Comparison of ENCODE assay signal across 25 mouse cellular contexts in the genomic region with DNA sequence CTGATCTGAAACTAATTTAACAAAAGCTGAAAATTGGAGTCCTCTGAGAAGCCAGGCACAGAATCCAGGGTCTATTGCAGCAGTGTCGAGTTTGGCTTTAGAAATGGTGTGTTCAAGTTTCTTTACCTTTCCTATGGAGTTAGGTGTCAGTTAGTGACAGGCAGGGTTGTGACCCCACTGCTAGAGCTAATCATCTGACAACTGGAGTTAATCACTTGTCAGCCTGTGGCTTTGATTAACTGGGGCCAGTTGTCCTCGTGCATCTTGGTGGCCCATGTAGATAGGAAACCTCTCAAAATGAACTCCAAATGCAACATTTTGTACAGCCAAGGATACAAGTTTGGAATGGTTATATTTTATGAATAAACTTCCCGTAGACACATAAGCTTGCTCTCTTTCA. TPM values are rescaled to one million over a fixed set of nuclear protein-coding genes. Genes with fewer than 3 reads are reported as not detected.
A peak's percentile ranks its signal among the peaks of the same experiment; 100 is the strongest.
DNase-seq lines count a peak whose midpoint lies in the region; ATAC-seq and TF ChIP-seq lines count a peak whose summit lies in the region.
"Had no signal": no experiment of that assay in that cellular context is flagged by ENCODE, and none has a peak within 500 bp of the region (broad histone marks: within the 10 kb centered on the region; RNA-seq: fewer than 3 reads in every experiment).

No protein-coding gene starts in this region.

- no peak overlapping the region for H3K4me3 ChIP-seq in heart, adult 2 months
- no peak overlapping the region for H3K4me3 ChIP-seq in heart, embryonic 12.5 days
- no peak overlapping the region for H3K4me3 ChIP-seq in embryonic facial prominence, embryonic 10.5 days
- no peak overlapping the region for H3K4me3 ChIP-seq in limb, embryonic 12.5 days (replicated peaks)
- H3K4me3 ChIP-seq: embryonic facial prominence, embryonic 12.5 days; forebrain, embryonic 10.5 days; forebrain, embryonic 15.5 days; heart, embryonic 10.5 days; hindbrain, embryonic 13.5 days; liver, embryonic 12.5 days; megakaryocyte, embryonic 14.5 days had no signal

- no peak for TF ChIP-seq CTCF in heart, adult 2 months (IDR thresholded peaks at IDR 0.05)

- no peak for TF ChIP-seq EP300 in heart, adult 2 months (IDR thresholded peaks at IDR 0.05; ENCODE audit: insufficient read depth, low read depth, low read length)

- 0 out of 2 replicates have a peak overlapping the region, but pooled peaks have one; percentile 30 for H3K9ac ChIP-seq in heart, adult 2 months (ENCODE audit: low read depth, low read length)
- H3K9ac ChIP-seq in heart, embryonic 12.5 days = no peak overlapping the region
- H3K9ac ChIP-seq in limb, embryonic 12.5 days (replicated peaks) = no peak overlapping the region
- H3K9ac ChIP-seq: embryonic facial prominence, embryonic 12.5 days; forebrain, embryonic 15.5 days; hindbrain, embryonic 13.5 days; liver, embryonic 12.5 days; liver, postnatal 0 days had no signal

- H3K36me3 ChIP-seq in heart, adult 2 months (ENCODE audit: control insufficient read depth, insufficient read depth, low read length) = peaks cover 79% of the 10 kb centered on the region
- 0 out of 2 replicates have a peak, but pooled peaks cover 8% of the 10 kb centered on the region for H3K36me3 ChIP-seq in heart, embryonic 12.5 days
- no peaks in the 10 kb centered on the region for H3K36me3 ChIP-seq in embryonic facial prominence, embryonic 10.5 days (replicated peaks)
- H3K36me3 ChIP-seq in limb, embryonic 12.5 days = no peaks in the 10 kb centered on the region
- H3K36me3 ChIP-seq: embryonic facial prominence, embryonic 12.5 days; forebrain, embryonic 10.5 days; forebrain, embryonic 15.5 days; G1E; heart, embryonic 10.5 days; hindbrain, embryonic 13.5 days; liver, embryonic 12.5 days had no signal

- no peak overlapping the region for H3K4me2 ChIP-seq in heart, embryonic 12.5 days
- H3K4me2 ChIP-seq in limb, embryonic 12.5 days = peak overlapping the region; percentile 20
- H3K4me2 ChIP-seq: embryonic facial prominence, embryonic 12.5 days; forebrain, embryonic 15.5 days; hindbrain, embryonic 13.5 days; liver, embryonic 12.5 days had no signal

- intact Hi-C loops in heart, adult 2 months (cut with DNase I) = no loop called here

- no peak overlapping the region for H3K27ac ChIP-seq in heart, adult 2 months
- no peak overlapping the region for H3K27ac ChIP-seq in heart, embryonic 12.5 days (ENCODE audit: poor library complexity, severe bottlenecking)
- H3K27ac ChIP-seq in embryonic facial prominence, embryonic 10.5 days (replicated peaks) = no peak overlapping the region
- peak overlapping the region; percentile 60; the same call in 1 of the 2 replicates for H3K27ac ChIP-seq in limb, embryonic 12.5 days
- H3K27ac ChIP-seq: embryonic facial prominence, embryonic 12.5 days; forebrain, embryonic 10.5 days; forebrain, embryonic 15.5 days; heart, embryonic 10.5 days; hindbrain, embryonic 13.5 days; liver, embryonic 12.5 days had no signal

- TF ChIP-seq POLR2A in heart, adult 2 months (IDR thresholded peaks at IDR 0.05; ENCODE audit: insufficient read depth, low read depth, low read length) = no peak

- no peaks in the 10 kb centered on the region for H3K9me3 ChIP-seq in heart, embryonic 12.5 days (replicated peaks)
- H3K9me3 ChIP-seq in embryonic facial prominence, embryonic 10.5 days = no peaks in the 10 kb centered on the region
- no peaks in the 10 kb centered on the region for H3K9me3 ChIP-seq in limb, embryonic 12.5 days
- H3K9me3 ChIP-seq: embryonic facial prominence, embryonic 12.5 days; forebrain, embryonic 10.5 days; forebrain, embryonic 15.5 days; G1E; heart, embryonic 10.5 days; hindbrain, embryonic 13.5 days; liver, embryonic 12.5 days; megakaryocyte, embryonic 14.5 days had no signal

- peaks cover 54% of the 10 kb centered on the region for H3K4me1 ChIP-seq in heart, adult 2 months (ENCODE audit: control insufficient read depth, insufficient read depth, low read length)
- H3K4me1 ChIP-seq in heart, embryonic 12.5 days (replicated peaks) = peaks cover 48% of the 10 kb centered on the region
- H3K4me1 ChIP-seq in embryonic facial prominence, embryonic 10.5 days = peaks cover 31% of the 10 kb centered on the region
- peaks cover 58% of the 10 kb centered on the region for H3K4me1 ChIP-seq in limb, embryonic 12.5 days (replicated peaks)
- H3K4me1 ChIP-seq: megakaryocyte, embryonic 14.5 days had no signal

- ATAC-seq in heart, embryonic 12.5 days (ENCODE audit: insufficient number of reproducible peaks, low FRiP score) = no peak
- no peak for ATAC-seq in limb, embryonic 12.5 days (ENCODE audit: insufficient number of reproducible peaks, insufficient read depth, low FRiP score, low TSS enrichment, low read depth)
- ATAC-seq: forebrain, embryonic 15.5 days; intestine, postnatal 0 days; liver, embryonic 12.5 days; liver, postnatal 0 days; Patski had no signal

- WGBS in heart, adult 2 months = 39% methylated on average over 3 of the region's 3 CpGs
- 39% methylated on average over 3 of the region's 3 CpGs for WGBS in heart, embryonic 12.5 days
- 25% methylated on average over 3 of the region's 3 CpGs for WGBS in embryonic facial prominence, embryonic 10.5 days
- WGBS in limb, embryonic 12.5 days = 22% methylated on average over 3 of the region's 3 CpGs

- H3K79me2 ChIP-seq in heart, adult 2 months (replicated peaks; ENCODE audit: control insufficient read depth, insufficient read depth, low read length) = peaks cover 30% of the 10 kb centered on the region

- no peaks in the 10 kb centered on the region for H3K27me3 ChIP-seq in heart, adult 2 months (ENCODE audit: control insufficient read depth, insufficient read depth, low read length)
- no peaks in the 10 kb centered on the region for H3K27me3 ChIP-seq in heart, embryonic 12.5 days (replicated peaks)
- H3K27me3 ChIP-seq in embryonic facial prominence, embryonic 10.5 days (replicated peaks; ENCODE audit: low read depth, poor library complexity, severe bottlenecking) = 0 out of 2 replicates have a peak, but pooled peaks cover 4% of the 10 kb centered on the region
- no peaks in the 10 kb centered on the region for H3K27me3 ChIP-seq in limb, embryonic 12.5 days
- H3K27me3 ChIP-seq: embryonic facial prominence, embryonic 12.5 days; forebrain, embryonic 15.5 days; hindbrain, embryonic 13.5 days; liver, embryonic 12.5 days; Patski had no signal

- DNase-seq in heart, adult 2 months = no peak
- DNase-seq in embryo, embryonic 10 days (ENCODE audit: low spot score) = peak; percentile 49
- peak; percentile 36 for DNase-seq in embryonic facial prominence, embryonic 10.5 days (ENCODE audit: low spot score)
- DNase-seq in thymus, postnatal 0 days (ENCODE audit: low spot score) = no peak
- DNase-seq in spleen, postnatal 4 days (ENCODE audit: low spot score in 2 of 2) = no peak
- DNase-seq: adrenal gland, postnatal 10 days; cerebellum, adult 9-10 months; cerebellum, postnatal 36 days; heart, postnatal 4 days; kidney, postnatal 36 days; liver, postnatal 0 days; lung, postnatal 4 days; midbrain, embryonic 14.5 days had no signal

RNA-seq across cellular contexts. Expression of gene Nrp1, which starts 39.0 kb away (rescaled TPM):
- total RNA-seq in heart, adult 2 months (2021) = 100 to 1,000 TPM; 115 TPM
- 64.5 and 101 TPM in 2 replicates for polyA plus RNA-seq in heart, adult 2 months (2012; rRNA removed)
- polyA plus RNA-seq in heart, embryonic 12.5 days (2016; fragmentation: Nextera tagmentation; extraction: Ambion mirVana) = 135 and 138 TPM in 2 replicates
- polyA plus RNA-seq in embryonic facial prominence, embryonic 10.5 days (2016; fragmentation: Nextera tagmentation; extraction: Ambion mirVana) = 34.2 and 39.4 TPM in 2 replicates
- polyA plus RNA-seq in limb, embryonic 12.5 days (2016; fragmentation: Nextera tagmentation; extraction: Ambion mirVana) = 50.6 and 52.1 TPM in 2 replicates
- 45.8 and 49.3 TPM in 2 replicates for polyA plus RNA-seq in thymus, postnatal 0 days (2015; fragmentation: Nextera tagmentation; extraction: Ambion mirVana)
- polyA plus RNA-seq: G1E had no signal

Comparison
In these comparisons a context has a peak if more than half of its experiments do, and no peak if none do; other contexts are left out.
1. DNase-seq: peak in embryo, embryonic 10 days (single experiment) and embryonic facial prominence, embryonic 10.5 days (single experiment); none in heart, adult 2 months (0 of 2), thymus, postnatal 0 days (single experiment) and spleen, postnatal 4 days (0 of 2).